Mouse (Mus musculus) heart, embryonic 14.5 days (tissue): ENCODE measurements around the gene Tgfbr2. TPM values are rescaled to one million over a fixed set of nuclear protein-coding genes. Genes with fewer than 3 reads are reported as not detected.

Experiments
- ATAC-seq: fragments of 200-750 bp; cut with Nextera tagmentation; 2 replicates; pipeline ENCODE4 v1.8.0; 2017; ENCODE audit warnings: low read depth, moderate TSS enrichment; ENCODE audit not compliant: insufficient number of reproducible peaks, insufficient read depth, low FRiP score
- H3K27ac ChIP-seq, 2 experiments: fragments of 200-500 bp in 1 of 2; fragments of 300-500 bp in 1 of 2; sonication (generic) in 1 of 2; replicated peaks in 1 of 2; 2 replicates each; pipeline ENCODE4 v1.5.1; 2012 to 2014; ENCODE audit warnings: low read depth in 2 of 2, low read length in 2 of 2, control low read depth in 1 of 2, mild to moderate bottlenecking in 1 of 2, mixed read lengths in 1 of 2; ENCODE audit not compliant: control insufficient read depth in 1 of 2, insufficient read depth in 1 of 2
- H3K27me3 ChIP-seq: fragments of 300-500 bp; sonication (generic); 2 replicates; pipeline ENCODE4 v1.6.1; 2014; ENCODE audit warnings: mild to moderate bottlenecking, low read length, control low read depth; ENCODE audit not compliant: control insufficient read depth, insufficient read depth
- H3K36me3 ChIP-seq: fragments of 300-500 bp; sonication (generic); 2 replicates; pipeline ENCODE4 v1.6.1; 2014; ENCODE audit warnings: mild to moderate bottlenecking, control low read depth, low read length, mixed read lengths; ENCODE audit not compliant: control insufficient read depth, insufficient read depth
- H3K4me1 ChIP-seq, 2 experiments: fragments of 200-500 bp in 1 of 2; fragments of 300-500 bp in 1 of 2; sonication (generic) in 1 of 2; 2 replicates each; pipeline ENCODE4 v1.6.1; 2012 to 2014; ENCODE audit warnings: low read length in 2 of 2, control low read depth in 1 of 2, mixed read lengths in 1 of 2; ENCODE audit not compliant: control insufficient read depth in 2 of 2, insufficient read depth in 2 of 2
- H3K4me2 ChIP-seq: fragments of 300-500 bp; sonication (generic); 2 replicates; pipeline ENCODE4 v1.6.1; 2014; ENCODE audit warnings: mild to moderate bottlenecking, low read length
- H3K4me3 ChIP-seq, 2 experiments: fragments of 200-500 bp in 1 of 2; fragments of 300-500 bp in 1 of 2; sonication (generic) in 1 of 2; 2 replicates each; pipeline ENCODE4 v1.5.1; 2012 to 2014; ENCODE audit warnings: low read length in 2 of 2, mild to moderate bottlenecking in 2 of 2, control low read depth in 1 of 2, low read depth in 1 of 2, moderate library complexity in 1 of 2; ENCODE audit not compliant: control insufficient read depth in 1 of 2, insufficient read depth in 1 of 2
- H3K9ac ChIP-seq: fragments of 300-500 bp; sonication (generic); 2 replicates; pipeline ENCODE4 v1.6.1; 2014; ENCODE audit warnings: mild to moderate bottlenecking, low read length
- H3K9me3 ChIP-seq: fragments of 300-500 bp; sonication (generic); 2 replicates; pipeline ENCODE4 v1.6.1; 2016; ENCODE audit warnings: low read length, control low read depth; ENCODE audit not compliant: control insufficient read depth
- WGBS: fragments of 180-500 bp; shearing (Covaris S2); extraction: QIAGEN DNeasy Blood & Tissue Kit; methylation state at CpG from one replicate; pipeline ENCODE4 v1.1.7; 2014; 5-methylcytosine and 5-hydroxymethylcytosine counted together
- polyA plus RNA-seq: library from polyadenylated mRNA; unstranded; fragments of >200 nt; fragmentation: Nextera tagmentation; extraction: Ambion mirVana; gene quantifications from 2 replicates; pipeline ENCODE4 v1.2.1, GENCODE M21; 2014

The Tgfbr2 gene
- polyA plus RNA-seq, 1 experiment from 2014 or later, result 24.6 TPM

GRCm38 (mm10) chr9:116087880-116088279, 87.3 kb downstream of the Tgfbr2 start:
- H3K36me3 ChIP-seq, result peaks cover 31% of the 10 kb centered on the region
- no peak for ATAC-seq
- H3K4me3 ChIP-seq, result no peak overlapping the region
- H3K27ac ChIP-seq, result no peak overlapping the region
- peaks cover 9 to 10% of the 10 kb centered on the region in 2 experiments for H3K4me1 ChIP-seq
- no peaks in the 10 kb centered on the region for H3K27me3 ChIP-seq
- H3K9ac ChIP-seq, result no peak overlapping the region
- H3K9me3 ChIP-seq, result no peaks in the 10 kb centered on the region
- 28% methylated on average over 5 of the region's 5 CpGs for WGBS
- no peak overlapping the region for H3K4me2 ChIP-seq

- peaks cover 4 to 6% of the 10 kb centered on the region in 2 experiments; a peak in 3 of 4 replicates for H3K4me1 ChIP-seq
- H3K27me3 ChIP-seq, result no peaks in the 10 kb centered on the region
- whole genome bisulfite sequencing, result 80% methylated on average over 5 of the region's 5 CpGs
- H3K9ac ChIP-seq, result no peak overlapping the region
- H3K4me2 ChIP-seq, result no peak overlapping the region
- peaks cover 25% of the 10 kb centered on the region for H3K36me3 ChIP-seq
- H3K9me3 ChIP-seq, result no peaks in the 10 kb centered on the region
- H3K4me3 ChIP-seq, result no peak overlapping the region
- no peak overlapping the region for H3K27ac ChIP-seq
- ATAC-seq, result no peak
Measured at GRCm38 (mm10) chr9:116087263-116087662, 87.9 kb downstream of the Tgfbr2 start.

- Histone ChIP-seq H3K4me3 (no peak overlapping the region), H3K9me3 (no peaks in the 10 kb centered on the region), H3K27me3 (no peaks in the 10 kb centered on the region), H3K27ac (no peak overlapping the region), H3K4me1 (no peaks in the 10 kb centered on the region), H3K9ac (no peak overlapping the region), H3K36me3 (peaks cover 19% of the 10 kb centered on the region), H3K4me2 (no peak overlapping the region)
- no peak for ATAC-seq
- WGBS, result 83% methylated on average over 6 of the region's 6 CpGs
Measured at GRCm38 (mm10) chr9:116085999-116086398, 89.2 kb downstream of the Tgfbr2 start.

- Histone ChIP-seq H3K27ac (no peak overlapping the region), H3K9ac (no peak overlapping the region), H3K27me3 (no peaks in the 10 kb centered on the region), H3K9me3 (no peaks in the 10 kb centered on the region), H3K4me1 (no peaks in the 10 kb centered on the region), H3K4me2 (no peak overlapping the region), H3K36me3 (peaks cover 10% of the 10 kb centered on the region), H3K4me3 (no peak overlapping the region)
- ATAC-seq, result no peak
- 90% methylated on average over 12 of the region's 12 CpGs for WGBS
Measured at GRCm38 (mm10) chr9:116084324-116084931, 90.7 kb downstream of the Tgfbr2 start.

- WGBS, result 75% methylated on average over 8 of the region's 8 CpGs
- Histone ChIP-seq H3K4me3 (no peak overlapping the region), H3K9me3 (no peaks in the 10 kb centered on the region), H3K4me2 (no peak overlapping the region), H3K36me3 (0 out of 2 replicates have a peak, but pooled peaks cover 5% of the 10 kb centered on the region), H3K9ac (no peak overlapping the region), H3K27ac (no peak overlapping the region), H3K4me1 (no peaks in the 10 kb centered on the region), H3K27me3 (no peaks in the 10 kb centered on the region)
- ATAC-seq, result no peak
Measured at GRCm38 (mm10) chr9:116083726-116084323, 91.3 kb downstream of the Tgfbr2 start.

- H3K36me3 ChIP-seq, result no peaks in the 10 kb centered on the region
- ATAC-seq, result no peak
- H3K9me3 ChIP-seq, result no peaks in the 10 kb centered on the region
- no peak overlapping the region for H3K4me2 ChIP-seq
- no peak overlapping the region for H3K27ac ChIP-seq
- H3K4me1 ChIP-seq, result no peaks in the 10 kb centered on the region
- 79% methylated on average over 5 of the region's 5 CpGs for WGBS
- no peak overlapping the region for H3K9ac ChIP-seq
- H3K27me3 ChIP-seq, result no peaks in the 10 kb centered on the region
- no peak overlapping the region for H3K4me3 ChIP-seq
Measured at GRCm38 (mm10) chr9:116083300-116083699, 91.9 kb downstream of the Tgfbr2 start.

- Histone ChIP-seq H3K4me3 (no peak overlapping the region), H3K4me2 (no peak overlapping the region), H3K9me3 (no peaks in the 10 kb centered on the region), H3K9ac (no peak overlapping the region), H3K36me3 (no peaks in the 10 kb centered on the region), H3K27ac (no peak overlapping the region), H3K4me1 (no peaks in the 10 kb centered on the region), H3K27me3 (no peaks in the 10 kb centered on the region)
- 76% methylated on average over 4 of the region's 4 CpGs for WGBS
- ATAC-seq, result no peak
Measured at GRCm38 (mm10) chr9:116081781-116082180, 93.4 kb downstream of the Tgfbr2 start.

- Histone ChIP-seq H3K4me1 (no peaks in the 10 kb centered on the region), H3K9ac (no peak overlapping the region), H3K4me2 (no peak overlapping the region), H3K27me3 (no peaks in the 10 kb centered on the region), H3K36me3 (no peaks in the 10 kb centered on the region), H3K4me3 (no peak overlapping the region), H3K27ac (no peak overlapping the region), H3K9me3 (no peaks in the 10 kb centered on the region)
- ATAC-seq, result no peak
- WGBS, result 78% methylated on average over 2 of the region's 2 CpGs
Measured at GRCm38 (mm10) chr9:116077419-116077818, 97.7 kb downstream of the Tgfbr2 start.
